Mouse (Mus musculus): ENCODE results near the gene Ankrd40. TPM values are rescaled to one million over a fixed set of nuclear protein-coding genes. Genes with fewer than 3 reads are reported as not detected.

Ankrd40 gene
- 44.6 TPM for polyA plus RNA-seq (2017; shearing (Covaris generic))

DNA sequence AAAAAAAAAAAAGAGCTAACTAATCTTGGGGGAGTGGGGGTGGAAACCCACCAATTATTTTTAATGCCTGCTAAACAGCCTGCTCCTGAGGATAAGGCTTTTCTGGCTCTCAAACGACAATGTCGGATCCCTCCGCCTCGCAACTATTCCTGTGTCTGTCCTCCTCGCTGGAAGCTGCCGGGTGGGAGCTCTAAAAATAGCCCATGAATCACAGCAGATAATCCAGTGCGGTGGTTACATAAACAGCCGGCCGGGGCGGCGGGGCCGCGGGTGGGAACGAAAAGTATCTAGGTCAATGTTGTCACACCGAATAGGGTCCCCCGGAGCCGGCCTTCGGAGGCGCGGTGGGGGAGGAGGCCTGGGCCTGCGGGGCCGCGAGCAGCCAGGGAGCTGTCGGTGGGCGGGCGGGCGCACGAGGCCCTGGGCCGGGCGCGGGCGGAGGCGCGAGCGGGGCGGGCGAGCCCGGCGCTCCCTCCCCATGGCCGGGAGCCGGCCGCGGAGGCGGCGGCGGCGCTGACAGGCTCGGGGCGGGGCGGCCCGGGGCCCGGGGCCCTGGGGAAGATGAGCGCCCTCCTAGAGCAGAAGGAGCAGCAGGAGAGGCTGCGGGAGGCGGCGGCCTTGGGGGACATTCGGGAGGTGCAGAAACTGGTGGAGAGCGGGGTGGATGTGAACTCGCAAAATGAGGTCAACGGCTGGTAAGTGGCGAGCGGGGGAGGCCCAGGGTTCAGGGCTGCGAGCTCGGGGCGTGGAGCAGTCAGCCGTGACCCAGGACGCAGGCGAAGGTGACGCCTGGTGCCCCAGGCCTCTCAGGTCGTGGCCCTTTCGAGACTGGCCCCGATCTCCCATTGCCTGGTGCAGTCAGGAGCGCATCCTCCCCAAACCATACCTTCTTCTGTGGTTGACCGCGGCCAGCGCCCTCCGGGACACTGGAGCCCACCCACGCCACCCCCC is at the start of gene Ankrd40:
TSS of gene Ankrd40 (plus strand) at position 309 of the 951 bp plus-strand sequence.

DNA sequence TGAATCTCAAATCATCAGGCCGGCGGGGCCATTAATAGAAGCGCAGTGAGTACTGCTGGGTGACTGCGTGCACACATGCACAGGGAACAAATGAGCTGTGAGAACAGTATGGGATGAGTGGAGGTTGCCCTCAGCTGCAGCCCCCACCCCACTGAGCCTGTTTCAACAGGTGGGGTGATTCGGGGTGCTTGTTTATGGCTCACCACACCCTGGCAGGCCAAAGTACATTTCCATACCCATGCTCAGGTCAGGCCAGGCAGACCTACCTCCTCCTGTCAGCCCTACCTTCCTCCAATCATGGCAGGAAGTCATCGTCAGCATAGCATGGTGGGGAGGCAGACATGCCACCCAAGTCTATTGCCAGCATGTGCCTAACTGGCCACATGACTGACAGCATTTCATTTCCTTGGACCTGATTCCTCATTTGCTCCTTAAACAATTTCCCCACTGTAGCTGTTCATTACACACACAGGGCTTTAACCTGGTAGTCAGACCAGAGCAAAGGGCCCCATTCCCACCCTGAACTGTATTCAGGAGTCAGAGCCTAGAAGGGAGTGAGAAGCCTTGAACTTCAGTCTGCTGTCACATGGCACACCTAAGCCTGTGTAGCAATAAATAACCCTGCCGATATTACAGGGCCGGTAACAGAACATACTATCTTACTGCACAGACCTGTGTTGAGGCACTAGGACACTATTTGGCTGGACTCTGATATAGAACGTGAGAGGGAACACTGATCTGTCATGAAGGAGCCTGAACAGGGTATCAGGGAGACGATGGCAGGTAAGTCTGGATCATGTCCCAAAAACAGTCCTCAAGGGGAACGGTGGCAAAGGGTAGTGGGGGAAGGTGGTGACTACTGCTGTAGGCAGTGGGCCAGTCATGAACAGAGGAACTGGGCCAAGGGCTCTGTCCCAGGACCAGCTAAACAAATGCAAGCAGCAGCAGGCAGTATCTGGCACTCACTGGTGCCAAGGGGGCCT is 46.3 kb upstream of the Ankrd40 start, which contains the start of gene Gm21885:
TSS of gene Gm21885 (plus strand) at position 675 of the 983 bp plus-strand sequence.

DNA sequence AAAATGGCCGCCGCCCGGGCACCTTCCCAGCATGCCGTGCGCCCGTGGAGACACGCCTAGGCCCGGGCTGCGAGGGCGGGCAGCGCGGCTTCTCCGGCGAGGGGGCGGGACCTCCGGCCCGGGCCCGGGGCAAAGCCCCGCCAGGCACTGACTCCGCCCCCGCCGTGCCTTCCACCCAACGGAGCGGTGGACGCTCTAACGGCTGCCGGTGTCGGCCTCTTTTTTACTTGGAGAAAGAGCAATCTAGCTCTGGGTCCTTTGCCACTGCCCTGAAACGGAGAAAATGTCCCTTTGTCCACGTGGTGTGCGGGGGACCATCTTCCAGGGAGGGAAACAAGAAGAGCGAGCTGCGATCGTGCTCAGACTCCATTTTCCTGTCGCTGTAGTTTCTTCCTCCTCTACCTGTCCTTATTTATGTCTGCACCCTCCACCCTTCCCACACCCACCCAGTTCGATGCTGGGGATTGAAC is 5.8 kb upstream of the Ankrd40 start, which contains the start of gene Luc7l3:
TSS of gene Luc7l3 (minus strand) at position 58 of the 470 bp plus-strand sequence.

Other genes starting within 250 kb of the Ankrd40 start
- 208 TPM for gene Tob1, start 116.5 kb upstream of the Ankrd40 start, polyA plus RNA-seq (2017; shearing (Covaris generic))
- gene Wfikkn2, start 82.0 kb upstream of the Ankrd40 start, polyA plus RNA-seq (2017; shearing (Covaris generic)) = 3.3 TPM
- not detected for gene Gm21885, start 46.1 kb upstream of the Ankrd40 start, polyA plus RNA-seq (2017; shearing (Covaris generic))
- gene Luc7l3, start 6.0 kb upstream of the Ankrd40 start, polyA plus RNA-seq (2017; shearing (Covaris generic)) = 72.0 TPM
- 2.1 TPM for gene Abcc3, start 65.0 kb downstream of the Ankrd40 start, polyA plus RNA-seq (2017; shearing (Covaris generic))
- 0.07 TPM for gene Cacna1g, start 146.2 kb downstream of the Ankrd40 start, polyA plus RNA-seq (2017; shearing (Covaris generic))
- gene Spata20, start 158.2 kb downstream of the Ankrd40 start, polyA plus RNA-seq (2017; shearing (Covaris generic)) = not detected
- not detected for gene Epn3, start 172.0 kb downstream of the Ankrd40 start, polyA plus RNA-seq (2017; shearing (Covaris generic))
- gene Mycbpap, start 193.7 kb downstream of the Ankrd40 start, polyA plus RNA-seq (2017; shearing (Covaris generic)) = not detected
- gene Rsad1, start 221.3 kb downstream of the Ankrd40 start, polyA plus RNA-seq (2017; shearing (Covaris generic)) = 1.4 TPM
- gene Chad, start 237.0 kb downstream of the Ankrd40 start, polyA plus RNA-seq (2017; shearing (Covaris generic)) = 0.30 TPM

Measured in effector memory CD4-positive, alpha-beta T cell, adult 7 months (primary cell).